Mouse (Mus musculus): Measurements from ENCODE around the gene Zmiz1.

- TF ChIP-seq GATA1 (IDR thresholded peaks at IDR 0.05; ENCODE audit: borderline replicate concordance, low read length) (no peak), FLI1 (IDR thresholded peaks at IDR 0.05; ENCODE audit: low read length) (no peak)
These were observed 220.6 kb downstream of the Zmiz1 start for GRCm38 (mm10) chr14:25679625-25680024.
